ENCODE assay signal across 14 mouse cellular contexts in the genomic region with DNA sequence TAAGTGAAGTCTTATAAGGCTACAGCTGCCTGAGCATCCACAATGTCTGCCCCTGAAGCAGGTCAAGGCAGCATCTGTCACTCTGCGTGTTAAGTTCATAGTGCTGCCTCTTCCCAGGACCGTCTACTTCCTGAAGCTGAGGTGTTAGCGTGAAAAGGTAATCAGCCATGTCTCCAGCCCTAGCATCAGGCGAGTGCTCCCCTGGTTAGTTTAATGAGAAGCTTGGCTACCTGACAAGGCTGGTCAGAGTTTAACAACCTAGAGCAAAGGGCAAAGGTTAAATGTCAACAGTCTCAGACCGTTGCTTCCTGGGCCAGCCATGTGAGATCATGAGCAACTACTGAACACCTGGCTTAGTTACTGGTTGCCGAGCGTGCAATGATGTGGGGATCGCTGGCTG. TPM values are rescaled to one million over a fixed set of nuclear protein-coding genes. Genes with fewer than 3 reads are reported as not detected.
"Had no signal": no experiment of that assay in that cellular context is flagged by ENCODE, and none has a peak within 500 bp of the region (broad histone marks: within the 10 kb centered on the region; RNA-seq: fewer than 3 reads in every experiment).

No protein-coding gene starts in this region.

- H3K4me3 ChIP-seq: limb, embryonic 15.5 days; neural tube, embryonic 13.5 days; stomach, embryonic 15.5 days had no signal

- ATAC-seq: intestine, postnatal 0 days had no signal

- H3K9ac ChIP-seq: limb, embryonic 15.5 days; liver, embryonic 14.5 days; neural tube, embryonic 13.5 days; stomach, embryonic 15.5 days had no signal

- H3K27ac ChIP-seq: limb, embryonic 15.5 days; liver, embryonic 14.5 days; neural tube, embryonic 13.5 days; stomach, embryonic 15.5 days had no signal

- H3K9me3 ChIP-seq: limb, embryonic 15.5 days; neural tube, embryonic 13.5 days; stomach, embryonic 15.5 days had no signal

- H3K27me3 ChIP-seq: limb, embryonic 15.5 days; neural tube, embryonic 13.5 days; stomach, embryonic 15.5 days had no signal

- H3K36me3 ChIP-seq: limb, embryonic 15.5 days; neural tube, embryonic 13.5 days; stomach, embryonic 15.5 days had no signal

- H3K4me1 ChIP-seq: limb, embryonic 15.5 days; neural tube, embryonic 13.5 days; stomach, embryonic 15.5 days had no signal

- DNase-seq: layer of hippocampus, adult 9-11 months; layer of hippocampus, postnatal 36 days; lung, adult 18-20 months; midbrain, embryonic 14.5 days; retina, postnatal 1 day; right cerebral cortex, postnatal 14 days; thymus, postnatal 36 days had no signal

- H3K4me2 ChIP-seq: limb, embryonic 15.5 days; neural tube, embryonic 13.5 days; stomach, embryonic 15.5 days had no signal

RNA-seq across cellular contexts. Expression of a gene that starts 53.2 kb away (rescaled TPM):
- polyA plus RNA-seq: limb, embryonic 15.5 days; lung, embryonic 16.5 days; thymus, postnatal 0 days had no signal
